In genomic region chr10:96093890-96094531, GRCm38 (mm10) we compare ENCODE assay signal across 42 mouse cellular contexts. TPM values are rescaled to one million over a fixed set of nuclear protein-coding genes. Genes with fewer than 3 reads are reported as not detected.
DNase-seq lines count a peak whose midpoint lies in the region; ATAC-seq and TF ChIP-seq lines count a peak whose summit lies in the region.
"Had no signal": no experiment of that assay in that cellular context is flagged by ENCODE, and none has a peak within 500 bp of the region (broad histone marks: within the 10 kb centered on the region; RNA-seq: fewer than 3 reads in every experiment).

No protein-coding gene starts in this region.

- WGBS in forebrain, postnatal 0 days: 10% methylated on average over 2 of the region's 2 CpGs
- WGBS in forebrain, embryonic 15.5 days: 16% methylated on average over 2 of the region's 2 CpGs
- 14% methylated on average over 2 of the region's 2 CpGs for WGBS in olfactory bulb, adult 2 months
- 41% methylated on average over 2 of the region's 2 CpGs for WGBS in neural tube, embryonic 15.5 days

- H3K36me3 ChIP-seq in forebrain, postnatal 0 days (ENCODE audit: insufficient read depth): no peaks in the 10 kb centered on the region
- no peaks in the 10 kb centered on the region for H3K36me3 ChIP-seq in forebrain, embryonic 15.5 days
- H3K36me3 ChIP-seq in neural tube, embryonic 15.5 days: no peaks in the 10 kb centered on the region
- H3K36me3 ChIP-seq: G1E; heart, embryonic 12.5 days; hindbrain, embryonic 13.5 days; limb, embryonic 13.5 days; lung, embryonic 15.5 days had no signal

- H3K9me3 ChIP-seq in forebrain, postnatal 0 days (ENCODE audit: low read length): no peaks in the 10 kb centered on the region
- H3K9me3 ChIP-seq in forebrain, embryonic 15.5 days: no peaks in the 10 kb centered on the region
- H3K9me3 ChIP-seq in neural tube, embryonic 15.5 days (replicated peaks): no peaks in the 10 kb centered on the region
- H3K9me3 ChIP-seq: G1E; heart, embryonic 12.5 days; hindbrain, embryonic 13.5 days; limb, embryonic 13.5 days; lung, embryonic 15.5 days had no signal

- peak; percentile 55; the same call in 1 of the 2 replicates for ATAC-seq in forebrain, postnatal 0 days
- no peak for ATAC-seq in forebrain, embryonic 15.5 days (replicated peaks)
- no peak for ATAC-seq in neural tube, embryonic 15.5 days (ENCODE audit: low FRiP score)
- ATAC-seq: intestine, postnatal 0 days had no signal

- H3K4me2 ChIP-seq in forebrain, postnatal 0 days (ENCODE audit: low read depth): no peak overlapping the region
- H3K4me2 ChIP-seq in forebrain, embryonic 15.5 days (replicated peaks): no peak overlapping the region
- no peak overlapping the region for H3K4me2 ChIP-seq in neural tube, embryonic 15.5 days
- H3K4me2 ChIP-seq: heart, embryonic 12.5 days; hindbrain, embryonic 13.5 days; limb, embryonic 13.5 days; liver, embryonic 11.5 days; lung, embryonic 15.5 days had no signal

- no peak overlapping the region for H3K4me3 ChIP-seq in forebrain, postnatal 0 days (ENCODE audit: low read depth, low read length)
- H3K4me3 ChIP-seq in forebrain, embryonic 15.5 days: no peak overlapping the region
- no peak overlapping the region for H3K4me3 ChIP-seq in olfactory bulb, adult 2 months (ENCODE audit: insufficient read depth, low read depth, low read length)
- H3K4me3 ChIP-seq in neural tube, embryonic 15.5 days (replicated peaks): no peak overlapping the region
- H3K4me3 ChIP-seq: erythroblast, embryonic 14.5 days; heart, embryonic 12.5 days; hindbrain, embryonic 13.5 days; limb, embryonic 13.5 days; lung, embryonic 15.5 days had no signal

- H3K9ac ChIP-seq in forebrain, postnatal 0 days: no peak overlapping the region
- no peak overlapping the region for H3K9ac ChIP-seq in forebrain, embryonic 15.5 days (replicated peaks)
- H3K9ac ChIP-seq in neural tube, embryonic 15.5 days (replicated peaks): no peak overlapping the region
- H3K9ac ChIP-seq: heart, embryonic 12.5 days; hindbrain, embryonic 13.5 days; limb, embryonic 13.5 days; lung, embryonic 15.5 days had no signal

- no peak for TF ChIP-seq CTCF in forebrain, postnatal 0 days (IDR thresholded peaks at IDR 0.05; ENCODE audit: low read depth)
- no peak for TF ChIP-seq CTCF in brain, embryonic 14.5 days (IDR thresholded peaks at IDR 0.05; ENCODE audit: borderline replicate concordance, extremely low read depth, insufficient read depth, insufficient read length)
- no peak for TF ChIP-seq CTCF in olfactory bulb, adult 2 months (IDR thresholded peaks at IDR 0.05; ENCODE audit: insufficient read depth, low read depth, low read length)

- no peak for TF ChIP-seq POLR2A in brain, embryonic 14.5 days (IDR thresholded peaks at IDR 0.05; ENCODE audit: borderline replicate concordance, extremely low read depth, insufficient read depth, insufficient read length, poor library complexity, severe bottlenecking)
- no peak for TF ChIP-seq POLR2A in olfactory bulb, adult 2 months (IDR thresholded peaks at IDR 0.05; ENCODE audit: insufficient read depth, low read depth, low read length)

- H3K27me3 ChIP-seq in forebrain, postnatal 0 days (ENCODE audit: insufficient read depth, low read length): no peaks in the 10 kb centered on the region
- H3K27me3 ChIP-seq in forebrain, embryonic 15.5 days: no peaks in the 10 kb centered on the region
- H3K27me3 ChIP-seq in neural tube, embryonic 15.5 days (replicated peaks): no peaks in the 10 kb centered on the region
- H3K27me3 ChIP-seq: heart, embryonic 12.5 days; hindbrain, embryonic 13.5 days; limb, embryonic 13.5 days; lung, embryonic 15.5 days had no signal

- no peak overlapping the region for H3K27ac ChIP-seq in forebrain, postnatal 0 days (ENCODE audit: low read depth, low read length)
- no peak overlapping the region for H3K27ac ChIP-seq in forebrain, embryonic 15.5 days (replicated peaks)
- 0 out of 2 replicates have a peak overlapping the region, but pooled peaks have one; percentile 37 for H3K27ac ChIP-seq in olfactory bulb, adult 2 months (ENCODE audit: insufficient read depth, low read depth, low read length)
- no peak overlapping the region for H3K27ac ChIP-seq in neural tube, embryonic 15.5 days (replicated peaks)
- H3K27ac ChIP-seq: hindbrain, embryonic 13.5 days; limb, embryonic 13.5 days; lung, embryonic 15.5 days had no signal

- no peak for DNase-seq in forebrain, postnatal 0 days
- DNase-seq in CD4-positive helper T cell, adult 2 months (ENCODE audit: low read depth, low spot score): peak; percentile 34
- peak; percentile 45 for DNase-seq in brain, embryonic 14.5 days (ENCODE audit: low read depth)
- DNase-seq in adrenal gland, postnatal 25 days: no peak
- DNase-seq: adrenal gland, postnatal 10 days; cerebellum, adult 18-20 months; gastrocnemius, postnatal 25 days; heart, adult 18-20 months; heart, postnatal 4 days; kidney, adult 9 months; kidney, postnatal 10 days; layer of hippocampus, adult 9-11 months; lung, postnatal 4 days; midbrain, embryonic 14.5 days; right cerebral cortex, postnatal 25 days; spleen, adult 18-20 months; thymus, postnatal 36 days had no signal

- H3K4me1 ChIP-seq in forebrain, postnatal 0 days (ENCODE audit: insufficient read depth): no peaks in the 10 kb centered on the region
- H3K4me1 ChIP-seq in forebrain, embryonic 15.5 days: no peaks in the 10 kb centered on the region
- H3K4me1 ChIP-seq in olfactory bulb, adult 2 months (ENCODE audit: control insufficient read depth, insufficient read depth, low read length): no peaks in the 10 kb centered on the region
- peaks cover 5% of the 10 kb centered on the region for H3K4me1 ChIP-seq in neural tube, embryonic 15.5 days
- H3K4me1 ChIP-seq: limb, embryonic 13.5 days; lung, embryonic 15.5 days had no signal

RNA-seq across cellular contexts. Expression of gene Gm5426, which starts 42.4 kb away (rescaled TPM):
- not detected in 2 replicates for total RNA-seq in forebrain, postnatal 0 days (2014; rRNA removed)
- not detected in 2 replicates for polyA plus RNA-seq in forebrain, postnatal 0 days (2015; fragmentation: Nextera tagmentation; extraction: Ambion mirVana)
- not detected in 2 replicates for polyA plus RNA-seq in forebrain, embryonic 15.5 days (2015; fragmentation: Nextera tagmentation; extraction: Ambion mirVana)
- not detected in 2 replicates for polyA plus RNA-seq in brain, embryonic 14.5 days (2012; rRNA removed)
- polyA plus RNA-seq in olfactory bulb, adult 2 months (2012; ENCODE audit: insufficient read depth, insufficient read length, low replicate concordance, missing spikeins): not detected in 2 replicates
- total RNA-seq in adrenal gland, postnatal 25 days (2021): not detected in 2 replicates
- not detected in 2 replicates for polyA plus RNA-seq in neural tube, embryonic 15.5 days (2015; fragmentation: Nextera tagmentation; extraction: Ambion mirVana)
- total RNA-seq: adrenal gland, postnatal 10 days; common myeloid progenitor, adult 5-6 weeks; G1E; gastrocnemius, adult 18-20 months; gastrocnemius, postnatal 25 days; heart, adult 18-20 months; heart, postnatal 4 days; left cerebral cortex, adult 18-20 months; left cerebral cortex, postnatal 25 days; megakaryocyte-erythroid progenitor cell, adult 5-6 weeks; monocyte, adult 5-6 weeks had no signal
- polyA plus RNA-seq: embryonic facial prominence, embryonic 14.5 days; erythroblast, embryonic 14.5 days; forebrain, embryonic 11.5 days; frontal cortex, adult 2 months; G1E; heart, embryonic 12.5 days; heart, postnatal 0 days; hindbrain, embryonic 13.5 days; intestine, postnatal 0 days; large intestine, adult 2 months; limb, embryonic 13.5 days; liver, embryonic 11.5 days; liver, embryonic 16.5 days; lung, embryonic 15.5 days; midbrain, embryonic 14.5 days; neural tube, embryonic 14.5 days; stomach, embryonic 16.5 days had no signal

Comparison
In these comparisons a context has a peak if more than half of its experiments do, and no peak if none do; other contexts are left out.
1. DNase-seq: peak in CD4-positive helper T cell, adult 2 months (single experiment) and brain, embryonic 14.5 days (single experiment); none in forebrain, postnatal 0 days (single experiment) and adrenal gland, postnatal 25 days (single experiment).